Mouse (Mus musculus): Measurements from ENCODE around the gene Srl.

- TF ChIP-seq CTCF (IDR thresholded peaks at IDR 0.05; ENCODE audit: low read depth) (no peak), EP300 (optimal IDR thresholded peaks at IDR 0.05) (no peak)
These were observed 34.4 kb upstream of the Srl start for GRCm38 (mm10) chr16:4576038-4576437.

All from stomach, postnatal 0 days (tissue).